ENCODE assay signal across 14 mouse cellular contexts in the genomic region with DNA sequence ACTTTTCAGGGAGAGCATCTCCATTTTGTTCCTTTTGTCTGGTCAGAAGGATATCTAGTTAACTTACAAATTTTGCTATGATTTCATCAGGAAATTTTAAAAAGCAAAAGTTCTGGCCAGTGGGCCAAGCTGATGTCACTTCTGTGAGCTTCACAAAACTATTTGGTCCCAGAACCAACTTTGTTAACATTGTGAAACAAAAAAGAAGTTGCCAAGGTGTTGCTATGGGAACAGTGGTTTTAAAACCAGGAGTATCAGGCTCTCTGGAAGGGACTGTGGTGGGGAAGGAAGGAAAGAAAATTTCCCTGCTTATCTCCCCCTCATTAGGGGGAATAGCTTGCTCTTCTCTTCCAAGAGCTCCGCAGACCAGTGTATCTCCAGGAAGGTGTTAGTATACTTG.
DNase-seq lines count a peak whose midpoint lies in the region.
"Had no signal": no experiment of that assay in that cellular context is flagged by ENCODE, and none has a peak within 500 bp of the region (broad histone marks: within the 10 kb centered on the region; RNA-seq: fewer than 3 reads in every experiment).

No protein-coding gene starts in this region.

- intact Hi-C loops in heart, postnatal 10 days (cut with DNase I), result loop anchor here (10.0 kb wide), 1 partner anchor 185 kb away; no protein-coding TSS in a partner anchor

- DNase-seq in gastrocnemius, adult 18-20 months (ENCODE audit: low spot score), result peak; percentile 58
- no peak for DNase-seq in gastrocnemius, postnatal 10 days
- peak; percentile 64 to 69 for DNase-seq in heart, postnatal 10 days
- no peak for DNase-seq in heart, adult 11 months
- DNase-seq in ovary, postnatal 14 days (ENCODE audit: low spot score), result peak; percentile 9
- DNase-seq in ovary, postnatal 36 days (ENCODE audit: low spot score), result no peak
- DNase-seq in lung, postnatal 25 days (ENCODE audit: low spot score), result peak; percentile 12
- DNase-seq in spleen, postnatal 4 days (ENCODE audit: low spot score in 2 of 2), result no peak
- DNase-seq: adrenal gland, postnatal 36 days; cerebellum, adult 9-11 months; kidney, adult 9 months; kidney, postnatal 14 days; spleen, adult 18-20 months; thymus, postnatal 14 days had no signal

Comparison
In these comparisons a context has a peak if more than half of its experiments do, and no peak if none do; other contexts are left out.
1. DNase-seq: peak in gastrocnemius, adult 18-20 months (single experiment), heart, postnatal 10 days (2 of 2), ovary, postnatal 14 days (single experiment) and lung, postnatal 25 days (single experiment); none in gastrocnemius, postnatal 10 days (single experiment), heart, adult 11 months (single experiment), ovary, postnatal 36 days (single experiment) and spleen, postnatal 4 days (0 of 2).